Mouse (Mus musculus) embryo, embryonic 10.5 days (tissue): ENCODE data around the gene Prrc2b.

Source experiments
- DNase-seq: peaks from one replicate; pipeline ENCODE4 v3.0.0-alpha.2; 2015; ENCODE audit warnings: low spot score

Prrc2b gene

GRCm38 (mm10) chr2:32235886-32236759 is 85.2 kb downstream of the Prrc2b start, which contains the start of gene Pomt1:
Pomt1 (plus strand) TSS chr2:32236590.
- peak; percentile 97 for DNase-seq

- DNase-seq: peak; percentile 85
Observed at GRCm38 (mm10) chr2:32236760-32237487, 86.0 kb downstream of the Prrc2b start.

GRCm38 (mm10) chr2:32237571-32237970 is 86.7 kb downstream of the Prrc2b start:
- no peak for DNase-seq

- DNase-seq: no peak
Observed at GRCm38 (mm10) chr2:32238708-32239435, 88.0 kb downstream of the Prrc2b start.

GRCm38 (mm10) chr2:32240591-32240990 is 89.7 kb downstream of the Prrc2b start:
- DNase-seq: no peak

- DNase-seq: no peak
Observed at GRCm38 (mm10) chr2:32242986-32243385, 92.1 kb downstream of the Prrc2b start.

GRCm38 (mm10) chr2:32246741-32247140 is 95.9 kb downstream of the Prrc2b start:
- no peak for DNase-seq

- DNase-seq: no peak
Observed at GRCm38 (mm10) chr2:32248377-32249361, 97.8 kb downstream of the Prrc2b start.

- DNase-seq: no peak
Observed at GRCm38 (mm10) chr2:32251791-32252527, 101.1 kb downstream of the Prrc2b start.

- DNase-seq: no peak
Observed at GRCm38 (mm10) chr2:32252658-32253057, 101.8 kb downstream of the Prrc2b start.

- DNase-seq: no peak
Observed at GRCm38 (mm10) chr2:32253352-32253751, 102.5 kb downstream of the Prrc2b start.

GRCm38 (mm10) chr2:32254563-32254962 is 103.7 kb downstream of the Prrc2b start:
- no peak for DNase-seq

GRCm38 (mm10) chr2:32256273-32256672 is 105.4 kb downstream of the Prrc2b start:
- no peak for DNase-seq

- no peak for DNase-seq
Observed at GRCm38 (mm10) chr2:32258887-32259533, 108.1 kb downstream of the Prrc2b start.

- peak; percentile 94 for DNase-seq
Observed at GRCm38 (mm10) chr2:32259657-32260417, 109.0 kb downstream of the Prrc2b start, which contains the start of gene Uck1. Uck1 (minus strand) TSS chr2:32260159.

- DNase-seq: peak; percentile 67
Observed at GRCm38 (mm10) chr2:32260635-32261034, 109.8 kb downstream of the Prrc2b start.

- no peak for DNase-seq
Observed at GRCm38 (mm10) chr2:32275823-32276222, 124.9 kb downstream of the Prrc2b start.

- no peak for DNase-seq
Observed at GRCm38 (mm10) chr2:32282289-32282688, 131.4 kb downstream of the Prrc2b start.

- DNase-seq: peak; percentile 77
Observed at GRCm38 (mm10) chr2:32282727-32283126, 131.8 kb downstream of the Prrc2b start.
